Mouse (Mus musculus): ENCODE data around the gene Ass1. TPM values are rescaled to one million over a fixed set of nuclear protein-coding genes. Genes with fewer than 3 reads are reported as not detected.
A peak's percentile ranks its signal among the peaks of the same experiment; 100 is the strongest.

Ass1 gene
- polyA plus RNA-seq, 1 experiment from 2014 or later = 10.5 TPM

DNA sequence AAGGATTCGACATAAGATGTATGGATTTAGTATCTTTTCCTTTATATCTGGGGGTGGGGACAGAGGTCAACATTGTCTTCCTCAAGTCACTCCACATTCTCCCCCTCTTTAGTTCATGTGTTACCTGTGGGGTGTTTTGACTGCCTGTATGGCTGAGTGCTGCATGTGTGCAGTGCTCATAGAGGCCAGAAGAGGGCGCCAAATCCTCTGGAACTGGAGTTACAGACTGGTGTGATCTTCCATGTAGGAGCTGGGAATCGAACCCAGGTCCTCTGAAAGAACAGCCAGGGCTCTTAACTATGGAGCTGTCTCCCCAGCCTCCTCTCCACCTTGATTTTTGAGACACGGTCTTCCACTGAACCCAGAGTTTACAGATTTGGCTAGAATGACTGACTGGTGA, 3.9 kb downstream of the Ass1 start:
- no peak for ATAC-seq
- Histone ChIP-seq H3K4me2 (replicated peaks) (no peak overlapping the region), H3K4me1 (replicated peaks) (peaks cover 28% of the 10 kb centered on the region), H3K9ac (replicated peaks) (no peak overlapping the region), H3K27ac (no peak overlapping the region), H3K9me3 (no peaks in the 10 kb centered on the region), H3K36me3 (no peaks in the 10 kb centered on the region), H3K27me3 (peaks cover 50% of the 10 kb centered on the region), H3K4me3 (replicated peaks) (no peak overlapping the region)
- WGBS = 72% methylated on average over 4 of the region's 4 CpGs

DNA sequence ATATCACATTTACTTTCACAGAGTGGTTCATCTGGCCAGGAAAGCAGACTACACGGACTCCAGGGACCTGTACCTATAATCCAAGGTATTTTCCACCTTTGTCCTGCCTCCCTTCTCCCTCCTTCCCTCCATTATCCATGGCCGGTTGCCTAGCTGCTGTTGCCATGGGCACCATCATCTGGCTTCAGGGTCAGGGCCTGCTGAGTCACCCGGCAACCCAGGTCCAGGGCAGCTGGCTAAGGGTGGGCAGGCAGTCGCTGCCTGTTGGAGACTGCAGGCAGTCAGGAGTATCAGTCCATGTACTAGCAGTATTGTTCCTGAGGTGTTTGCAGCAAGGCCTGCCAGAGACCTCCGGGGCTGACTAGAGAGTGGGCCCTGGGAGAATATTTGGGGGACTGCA, 4.7 kb downstream of the Ass1 start:
- Histone ChIP-seq H3K27ac (no peak overlapping the region), H3K27me3 (peaks cover 50% of the 10 kb centered on the region)

DNA sequence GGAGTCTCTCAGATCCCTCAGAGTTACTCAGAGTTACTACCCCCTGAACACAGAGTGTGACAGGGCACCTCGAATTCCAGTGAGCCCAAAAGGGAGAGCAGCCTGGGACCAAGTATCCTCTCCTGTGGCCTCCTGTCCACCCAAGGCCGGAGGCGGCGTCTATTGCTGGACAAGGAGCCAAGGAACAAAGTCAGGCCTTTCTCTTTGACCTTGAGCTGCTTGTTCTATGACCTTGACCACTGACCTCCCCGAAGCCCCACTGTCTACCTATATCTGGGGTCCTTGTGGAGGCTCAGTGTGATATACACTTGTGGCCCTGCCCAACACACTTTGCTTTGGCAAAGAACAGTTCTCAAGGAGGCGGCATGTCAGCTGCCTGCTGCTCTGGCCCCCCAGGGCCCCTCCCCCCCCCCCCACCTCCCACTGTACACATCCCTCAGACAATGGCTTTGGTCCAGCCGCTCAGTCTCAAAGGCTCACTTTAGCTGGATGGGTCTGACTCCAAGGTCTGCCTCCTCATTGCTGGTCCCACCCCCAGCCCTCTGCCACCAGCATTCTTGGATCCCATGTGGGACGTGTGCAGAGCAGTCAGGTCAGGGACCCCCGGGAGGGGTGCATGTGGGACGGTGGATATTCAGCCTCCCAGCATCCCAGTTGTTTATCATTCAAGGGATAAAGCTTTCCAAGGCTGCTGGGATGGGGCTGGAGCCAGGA, 6.3 kb downstream of the Ass1 start:
- no peaks in the 10 kb centered on the region for H3K9me3 ChIP-seq
- no peak overlapping the region for H3K9ac ChIP-seq (replicated peaks)
- H3K27me3 ChIP-seq = peaks cover 49% of the 10 kb centered on the region
- 0 out of 2 replicates have a peak, but pooled peaks have one; percentile 36 for ATAC-seq
- no peak overlapping the region for H3K4me2 ChIP-seq (replicated peaks)
- 69% methylated on average over 10 of the region's 10 CpGs for WGBS
- no peak overlapping the region for H3K4me3 ChIP-seq (replicated peaks)
- peaks cover 11% of the 10 kb centered on the region for H3K4me1 ChIP-seq (replicated peaks)
- no peaks in the 10 kb centered on the region for H3K36me3 ChIP-seq
- no peak overlapping the region for H3K27ac ChIP-seq

More for the DNA sequence above, 4.7 kb downstream of the Ass1 start:
- Histone ChIP-seq H3K36me3 (no peaks in the 10 kb centered on the region), H3K9ac (replicated peaks) (no peak overlapping the region), H3K4me2 (replicated peaks) (no peak overlapping the region), H3K4me3 (replicated peaks) (no peak overlapping the region), H3K9me3 (no peaks in the 10 kb centered on the region), H3K4me1 (replicated peaks) (peaks cover 22% of the 10 kb centered on the region)
- 37% methylated on average over 5 of the region's 5 CpGs for WGBS
- ATAC-seq = 0 out of 2 replicates have a peak, but pooled peaks have one; percentile 15

DNA sequence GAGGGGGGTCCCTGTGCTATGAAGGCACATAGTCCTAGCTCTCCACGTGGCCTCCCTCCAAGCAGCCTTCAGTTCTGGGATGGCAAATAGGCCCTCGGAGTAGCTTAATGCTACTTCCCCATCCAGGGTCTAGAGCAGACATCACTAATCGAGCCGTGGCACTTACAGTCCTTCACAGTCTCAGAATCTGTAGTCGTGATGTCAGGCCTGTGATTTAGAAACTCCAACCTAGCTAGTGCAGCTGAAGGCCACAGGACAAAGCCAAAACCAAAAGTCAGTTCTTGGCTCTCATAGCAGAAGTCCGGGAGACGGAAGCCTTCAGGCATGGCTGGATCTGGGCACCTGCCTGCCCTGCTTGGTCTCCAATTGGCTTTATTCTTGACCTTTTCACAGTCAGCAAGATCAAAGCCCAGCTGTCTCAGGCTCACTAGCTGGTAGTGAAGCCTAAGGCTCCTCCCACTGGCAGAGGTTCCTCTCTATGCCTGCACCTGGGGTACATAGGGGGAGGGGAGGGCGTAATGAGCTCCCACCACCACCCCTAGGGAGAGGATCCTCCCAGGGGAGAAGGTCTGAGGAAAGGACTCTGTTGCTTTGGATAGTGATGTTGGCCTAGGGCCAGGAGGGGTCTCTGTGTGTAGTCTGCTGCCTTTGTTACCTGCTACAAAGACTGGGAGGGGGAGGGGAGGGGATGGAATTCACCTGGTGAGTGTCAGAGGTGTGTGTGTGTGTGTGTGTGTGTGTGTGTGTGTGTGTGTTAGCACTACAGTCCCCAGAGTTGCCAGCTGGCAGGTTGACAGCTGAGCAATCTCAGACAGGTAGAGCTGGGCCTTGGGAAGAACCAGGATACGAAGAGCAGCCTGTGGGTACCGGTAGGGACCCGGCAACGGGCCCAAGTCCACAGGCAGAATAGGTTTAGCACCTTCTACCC, 7.5 kb downstream of the Ass1 start:
- H3K9ac ChIP-seq (replicated peaks) = no peak overlapping the region
- 79% methylated on average over 12 of the region's 12 CpGs for WGBS
- no peak for ATAC-seq
- no peak overlapping the region for H3K27ac ChIP-seq
- H3K4me2 ChIP-seq (replicated peaks) = no peak overlapping the region
- no peaks in the 10 kb centered on the region for H3K9me3 ChIP-seq
- peaks cover 49% of the 10 kb centered on the region for H3K27me3 ChIP-seq
- no peaks in the 10 kb centered on the region for H3K36me3 ChIP-seq
- no peak overlapping the region for H3K4me3 ChIP-seq (replicated peaks)
- H3K4me1 ChIP-seq (replicated peaks) = peaks cover 11% of the 10 kb centered on the region

DNA sequence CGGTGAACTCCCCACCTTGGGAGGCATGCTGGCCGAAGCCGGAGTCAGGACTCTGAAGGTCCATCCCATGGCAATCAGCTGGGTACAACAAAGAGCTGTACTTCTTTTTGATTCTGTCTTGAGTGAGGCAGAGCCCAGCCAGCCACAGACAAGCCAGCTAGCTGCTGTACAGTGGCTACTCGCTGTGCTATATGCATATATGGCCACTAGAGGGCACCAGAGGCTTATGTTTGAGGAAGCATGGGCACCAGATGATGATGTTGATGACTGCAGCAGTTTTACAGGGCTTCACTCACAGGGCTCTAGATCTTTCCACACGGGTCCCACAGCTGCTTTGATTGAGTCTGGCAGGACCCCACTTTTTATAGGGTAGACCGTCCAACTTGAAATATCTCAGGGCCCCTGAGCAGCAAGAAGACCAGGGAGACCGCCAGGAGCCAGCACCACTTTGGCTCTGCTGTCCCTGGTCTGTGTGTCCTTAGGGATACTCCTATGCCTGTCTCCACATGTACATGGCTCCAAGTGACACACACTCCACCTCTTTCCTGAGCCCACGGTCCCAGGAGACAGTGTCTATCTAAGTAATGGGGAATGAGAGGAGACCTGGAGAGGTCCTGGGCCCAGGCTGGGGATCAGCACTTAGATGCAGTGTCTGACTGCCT, 13.0 kb downstream of the Ass1 start:
- no peak overlapping the region for H3K9ac ChIP-seq (replicated peaks)
- ATAC-seq = peak; percentile 89
- H3K4me1 ChIP-seq (replicated peaks) = peaks cover 11% of the 10 kb centered on the region
- H3K36me3 ChIP-seq = no peaks in the 10 kb centered on the region
- 31% methylated on average over 8 of the region's 8 CpGs for WGBS
- no peaks in the 10 kb centered on the region for H3K9me3 ChIP-seq
- peaks cover 94% of the 10 kb centered on the region for H3K27me3 ChIP-seq
- no peak overlapping the region for H3K27ac ChIP-seq
- H3K4me2 ChIP-seq (replicated peaks) = no peak overlapping the region
- no peak overlapping the region for H3K4me3 ChIP-seq (replicated peaks)

DNA sequence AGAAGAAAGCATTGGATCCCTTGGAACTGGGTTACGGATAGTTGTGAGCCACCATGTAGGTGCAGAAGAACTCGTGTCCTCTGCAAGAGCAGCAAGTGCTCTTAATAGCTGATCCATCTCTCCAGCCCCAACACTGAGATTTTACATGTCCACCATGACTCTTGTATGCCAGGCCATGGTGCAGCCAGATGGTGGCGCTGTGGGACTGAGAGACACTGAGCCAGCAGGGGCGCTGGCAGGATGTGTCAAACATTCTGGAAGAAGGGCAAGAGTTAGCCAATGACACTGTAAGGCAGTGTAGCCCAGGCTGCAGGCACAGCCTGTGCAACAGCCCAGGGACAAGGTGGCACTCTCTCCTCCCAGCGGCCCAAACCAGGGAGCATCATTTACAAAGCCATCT, 14.2 kb downstream of the Ass1 start:
- peak; percentile 29; the same call in 1 of the 2 replicates for ATAC-seq
- 29% methylated on average over 5 of the region's 5 CpGs for WGBS

DNA sequence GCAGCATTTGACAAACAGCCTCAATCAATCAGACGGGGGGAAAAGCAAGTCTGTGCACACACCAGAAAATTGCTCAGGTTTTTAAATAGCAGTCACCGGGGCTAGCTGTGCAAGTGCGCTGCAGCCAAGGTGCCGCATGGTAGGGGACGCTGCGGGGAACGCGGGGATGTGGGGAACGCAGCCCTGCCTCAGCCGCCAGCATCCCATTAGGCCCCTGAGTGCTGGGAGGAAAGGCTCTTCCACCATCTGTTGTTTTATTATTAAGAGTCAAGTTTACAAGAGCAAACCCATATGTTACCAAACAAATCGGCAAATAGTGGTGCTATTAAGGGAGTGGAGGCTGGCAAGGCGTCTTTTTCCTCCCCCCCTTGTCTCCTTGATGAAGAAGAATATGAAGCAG, 19.2 kb downstream of the Ass1 start:
- H3K4me2 ChIP-seq (replicated peaks) = no peak overlapping the region
- H3K4me1 ChIP-seq (replicated peaks) = peaks cover 36% of the 10 kb centered on the region
- H3K4me3 ChIP-seq (replicated peaks) = no peak overlapping the region
- no peak overlapping the region for H3K27ac ChIP-seq
- 32% methylated on average over 12 of the region's 12 CpGs for WGBS
- H3K27me3 ChIP-seq = peaks cover 100% of the 10 kb centered on the region
- no peak overlapping the region for H3K9ac ChIP-seq (replicated peaks)
- ATAC-seq = no peak
- H3K36me3 ChIP-seq = no peaks in the 10 kb centered on the region
- no peaks in the 10 kb centered on the region for H3K9me3 ChIP-seq

More for the DNA sequence above, 14.2 kb downstream of the Ass1 start:
- peaks cover 18% of the 10 kb centered on the region for H3K4me1 ChIP-seq (replicated peaks)
- no peak overlapping the region for H3K4me3 ChIP-seq (replicated peaks)
- no peaks in the 10 kb centered on the region for H3K36me3 ChIP-seq
- no peaks in the 10 kb centered on the region for H3K9me3 ChIP-seq
- H3K27me3 ChIP-seq = peaks cover 97% of the 10 kb centered on the region
- no peak overlapping the region for H3K27ac ChIP-seq
- no peak overlapping the region for H3K9ac ChIP-seq (replicated peaks)
- H3K4me2 ChIP-seq (replicated peaks) = no peak overlapping the region

DNA sequence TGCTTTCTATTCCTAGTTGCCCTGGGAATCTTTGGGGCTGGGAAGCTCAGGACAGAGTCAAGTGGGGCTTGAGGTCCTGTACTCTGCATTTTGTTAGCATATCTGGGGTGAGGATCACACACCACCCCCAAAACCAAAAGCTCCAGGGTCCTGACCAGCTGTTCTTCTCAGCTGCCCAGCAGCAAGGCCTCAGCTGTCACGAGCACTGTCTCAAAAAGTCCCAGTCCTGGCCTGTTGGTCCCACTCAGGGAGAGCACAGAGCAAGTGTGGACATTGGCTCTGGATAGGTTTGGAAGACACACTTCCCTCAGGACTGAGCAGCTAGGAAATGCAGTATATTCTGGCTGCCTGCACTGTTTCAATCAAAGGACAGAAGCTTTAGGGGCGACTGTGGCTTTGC, 20.5 kb downstream of the Ass1 start:
- Histone ChIP-seq H3K4me1 (replicated peaks) (peaks cover 43% of the 10 kb centered on the region), H3K9ac (replicated peaks) (no peak overlapping the region), H3K27ac (no peak overlapping the region), H3K9me3 (no peaks in the 10 kb centered on the region), H3K36me3 (no peaks in the 10 kb centered on the region), H3K4me3 (replicated peaks) (no peak overlapping the region), H3K4me2 (replicated peaks) (no peak overlapping the region), H3K27me3 (peaks cover 98% of the 10 kb centered on the region)
- WGBS = 85% methylated on average over 2 of the region's 2 CpGs
- ATAC-seq = no peak

DNA sequence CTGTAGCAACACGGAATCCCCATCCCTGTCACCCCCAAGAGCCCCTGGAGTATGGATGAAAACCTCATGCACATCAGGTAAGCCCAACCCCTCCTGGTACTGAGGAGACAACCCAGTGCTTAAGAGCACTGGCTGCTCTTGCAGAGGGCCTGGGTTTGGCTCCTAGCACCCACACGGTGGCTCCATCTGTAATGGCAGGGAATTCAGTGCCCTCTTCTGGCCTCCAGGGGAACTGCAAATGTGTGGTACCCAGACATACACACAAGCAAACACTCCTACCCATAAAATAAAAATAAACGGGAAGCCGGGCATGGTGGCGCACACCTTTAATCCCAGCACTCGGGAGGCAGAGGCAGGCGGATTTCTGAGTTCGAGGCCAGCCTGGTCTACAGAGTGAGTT, 22.3 kb downstream of the Ass1 start:
- H3K36me3 ChIP-seq = no peaks in the 10 kb centered on the region
- H3K4me3 ChIP-seq (replicated peaks) = no peak overlapping the region
- peaks cover 59% of the 10 kb centered on the region for H3K4me1 ChIP-seq (replicated peaks)
- H3K9me3 ChIP-seq = no peaks in the 10 kb centered on the region
- WGBS = 93% methylated on average over 8 of the region's 8 CpGs
- peaks cover 98% of the 10 kb centered on the region for H3K27me3 ChIP-seq
- H3K4me2 ChIP-seq (replicated peaks) = no peak overlapping the region
- ATAC-seq = no peak
- no peak overlapping the region for H3K27ac ChIP-seq
- H3K9ac ChIP-seq (replicated peaks) = no peak overlapping the region

DNA sequence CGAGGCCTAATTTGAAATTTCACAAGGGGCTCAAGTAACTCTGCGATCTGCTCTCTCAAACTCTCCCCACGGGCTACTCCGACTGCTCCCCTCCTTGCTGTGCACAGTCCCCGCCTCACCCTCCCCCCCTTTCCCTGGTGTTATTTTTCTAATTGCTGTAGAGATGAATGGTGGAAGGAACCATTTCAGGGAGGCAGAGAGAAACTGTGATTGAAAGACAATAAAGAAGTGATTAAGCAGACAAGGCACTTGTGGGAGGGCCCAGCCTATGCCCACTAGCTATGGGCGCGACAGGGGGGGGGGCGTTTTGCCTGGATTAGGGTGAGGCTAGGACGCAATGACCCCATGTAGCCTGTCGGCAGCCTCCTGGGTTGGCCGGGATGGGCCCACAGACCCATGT, 23.2 kb downstream of the Ass1 start:
- H3K27ac ChIP-seq = no peak overlapping the region
- ATAC-seq = no peak
- H3K9me3 ChIP-seq = no peaks in the 10 kb centered on the region
- no peaks in the 10 kb centered on the region for H3K36me3 ChIP-seq
- 34% methylated on average over 11 of the region's 11 CpGs for WGBS
- H3K27me3 ChIP-seq = peaks cover 98% of the 10 kb centered on the region
- no peak overlapping the region for H3K9ac ChIP-seq (replicated peaks)
- no peak overlapping the region for H3K4me2 ChIP-seq (replicated peaks)
- no peak overlapping the region for H3K4me3 ChIP-seq (replicated peaks)
- peaks cover 65% of the 10 kb centered on the region for H3K4me1 ChIP-seq (replicated peaks)

DNA sequence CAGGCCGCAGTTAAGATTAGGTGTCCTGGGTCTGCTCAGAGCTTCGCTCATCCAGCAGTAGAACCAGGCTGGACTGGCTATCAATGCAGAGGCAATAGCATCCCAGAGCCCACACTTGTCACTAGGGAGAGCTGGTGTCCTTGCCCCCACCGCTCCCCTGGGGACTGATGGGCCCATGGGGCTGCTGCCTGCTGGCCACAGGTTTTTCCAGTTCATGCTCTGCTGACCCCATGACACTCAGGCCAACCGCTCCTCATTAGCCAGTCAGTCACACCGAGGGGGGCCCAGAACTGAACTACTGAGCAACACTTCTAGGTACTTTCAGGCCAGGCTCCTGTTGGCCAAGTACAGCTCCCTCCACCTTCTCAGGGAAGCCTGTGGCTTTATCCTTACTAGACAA, 24.3 kb downstream of the Ass1 start:
- Histone ChIP-seq H3K27ac (0 out of 2 replicates have a peak overlapping the region, but pooled peaks have one; percentile 6), H3K4me2 (replicated peaks) (no peak overlapping the region), H3K4me1 (replicated peaks) (peaks cover 67% of the 10 kb centered on the region), H3K27me3 (peaks cover 98% of the 10 kb centered on the region), H3K4me3 (replicated peaks) (no peak overlapping the region), H3K36me3 (no peaks in the 10 kb centered on the region), H3K9me3 (no peaks in the 10 kb centered on the region), H3K9ac (replicated peaks) (no peak overlapping the region)
- ATAC-seq = no peak
- WGBS = 50% methylated on average over 5 of the region's 5 CpGs

DNA sequence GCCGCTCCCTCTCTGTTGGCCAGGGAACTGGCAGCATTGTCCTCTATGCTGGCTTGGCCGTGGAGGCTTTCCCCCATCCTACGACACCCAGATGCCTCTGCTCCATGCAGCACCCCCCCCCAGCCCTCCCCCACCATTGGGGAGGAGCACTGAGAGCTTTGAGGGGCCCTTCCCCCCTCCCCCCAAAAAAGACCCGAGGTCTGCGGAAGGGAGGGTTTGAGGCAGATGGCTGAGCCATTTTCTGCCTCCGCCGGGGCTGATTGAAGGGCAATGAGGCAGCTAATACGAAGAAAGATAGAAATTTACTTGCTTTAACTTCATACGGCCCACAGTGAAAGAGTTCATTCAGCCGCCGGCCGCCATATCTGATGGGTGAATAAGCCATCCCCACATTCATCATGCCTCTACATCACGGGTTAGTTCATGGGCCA, 25.1 kb downstream of the Ass1 start:
- ATAC-seq = no peak

More for the DNA sequence above, 25.1 kb downstream of the Ass1 start:
- H3K27me3 ChIP-seq = peaks cover 91% of the 10 kb centered on the region
- 24% methylated on average over 13 of the region's 13 CpGs for WGBS
- peaks cover 73% of the 10 kb centered on the region for H3K4me1 ChIP-seq (replicated peaks)
- H3K4me3 ChIP-seq (replicated peaks) = no peak overlapping the region
- no peak overlapping the region for H3K9ac ChIP-seq (replicated peaks)
- no peaks in the 10 kb centered on the region for H3K9me3 ChIP-seq
- H3K27ac ChIP-seq = no peak overlapping the region
- H3K4me2 ChIP-seq (replicated peaks) = 0 out of 2 replicates have a peak overlapping the region, but pooled peaks have one; percentile 6
- no peaks in the 10 kb centered on the region for H3K36me3 ChIP-seq

Data from midbrain, embryonic 13.5 days (tissue).